Mouse (Mus musculus) right cerebral cortex, postnatal 10 days (tissue): ENCODE measurements around the gene Neil3.
"Not testable (repeated sequence)": the region's sequence is repeated elsewhere in the genome, so short reads cannot be mapped to it uniquely, and the experiment has no call there.

Experiments
- DNase-seq, 2 experiments: peaks; one replicate each; pipeline ENCODE4 v3.0.0; 2021; ENCODE audit warnings: low spot score in 2 of 2

Neil3 gene

DNA sequence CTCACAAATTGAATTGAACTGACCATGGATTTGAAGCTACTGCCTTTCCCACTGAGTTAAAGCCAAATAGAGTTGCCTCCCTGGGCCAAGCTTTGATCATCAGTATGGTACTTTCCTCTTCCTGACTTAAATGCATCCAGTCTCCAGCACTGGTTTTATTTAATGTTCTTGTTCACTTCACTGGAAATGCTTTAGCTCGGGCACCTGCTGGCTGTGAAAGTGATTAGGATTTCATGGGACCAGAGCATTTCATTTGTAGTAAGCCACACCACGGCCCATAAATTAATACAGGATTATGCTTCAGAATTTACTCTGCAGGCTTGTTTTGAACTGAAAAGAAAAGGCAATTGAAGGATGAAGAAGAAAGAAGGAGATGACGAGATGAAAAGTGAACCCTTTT lies 100.8 kb downstream of the Neil3 start:
- not testable (repeated sequence) for DNase-seq
